Mouse (Mus musculus): ENCODE data around the gene Ralgps1.

- no peak for TF ChIP-seq CTCF (IDR thresholded peaks at IDR 0.05; ENCODE audit: insufficient read depth, low read depth, low read length)
- TF ChIP-seq POLR2A (IDR thresholded peaks at IDR 0.05; ENCODE audit: insufficient read depth, low read depth, low read length) = no peak
Measured at GRCm38 (mm10) chr2:33189976-33190375, 181.3 kb downstream of the Ralgps1 start.
